Mouse (Mus musculus) lung, postnatal 0 days (tissue): ENCODE data around the gene Prkag2. TPM values are rescaled to one million over a fixed set of nuclear protein-coding genes. Genes with fewer than 3 reads are reported as not detected.

Experiments used
- ATAC-seq: fragments of 200-750 bp; cut with Nextera tagmentation; 2 replicates; pipeline ENCODE4 v1.8.0; 2017; ENCODE audit warnings: moderate library complexity
- DNase-seq: peaks from one replicate; pipeline ENCODE4 v3.0.0-alpha.2; 2016; ENCODE audit warnings: low spot score
- H3K27ac ChIP-seq: fragments of 300-500 bp; sonication (generic); 2 replicates; pipeline ENCODE4 v1.5.1; 2014; ENCODE audit warnings: antibody characterized with exemption, mild to moderate bottlenecking, low read length, mixed read lengths
- H3K27me3 ChIP-seq: fragments of 300-500 bp; sonication (generic); replicated peaks from 2 replicates; pipeline ENCODE4 v1.6.1; 2014; ENCODE audit warnings: low read length, mixed read lengths; ENCODE audit not compliant: insufficient read depth
- H3K36me3 ChIP-seq: fragments of 300-500 bp; sonication (generic); 2 replicates; pipeline ENCODE4 v1.6.1; 2014; ENCODE audit warnings: low read length, mixed read lengths; ENCODE audit not compliant: insufficient read depth
- H3K4me1 ChIP-seq: fragments of 300-500 bp; sonication (generic); 2 replicates; pipeline ENCODE4 v1.6.1; 2014; ENCODE audit warnings: antibody characterized with exemption, low read depth, low read length, mixed read lengths; ENCODE audit not compliant: insufficient read depth
- H3K4me2 ChIP-seq: fragments of 300-500 bp; sonication (generic); replicated peaks from 2 replicates; pipeline ENCODE4 v1.6.1; 2014; ENCODE audit warnings: low read depth, mild to moderate bottlenecking, low read length, moderate library complexity, mixed read lengths
- H3K4me3 ChIP-seq: fragments of 300-500 bp; sonication (generic); 2 replicates; pipeline ENCODE4 v1.5.1; 2014; ENCODE audit warnings: low read depth, low read length
- H3K9ac ChIP-seq: fragments of 300-500 bp; sonication (generic); replicated peaks from 2 replicates; pipeline ENCODE4 v1.6.1; 2014; ENCODE audit warnings: low read depth, mild to moderate bottlenecking
- H3K9me3 ChIP-seq: fragments of 300-500 bp; sonication (generic); 2 replicates; pipeline ENCODE4 v1.6.1; 2016; ENCODE audit warnings: low read length, mixed read lengths
- CTCF ChIP-seq: IDR thresholded peaks from 2 replicates; pipeline ENCODE4 v1.5.1; 2016; ENCODE audit warnings: antibody characterized with exemption, mild to moderate bottlenecking
- EP300 ChIP-seq: IDR thresholded peaks from 2 replicates; pipeline ENCODE4 v1.6.1; 2016; ENCODE audit warnings: antibody characterized with exemption, mild to moderate bottlenecking, control low read depth
- WGBS: fragments of 180-500 bp; shearing (Covaris S2); extraction: QIAGEN DNeasy Blood & Tissue Kit; methylation state at CpG from one replicate; pipeline ENCODE4 v1.1.7; 2014; 5-methylcytosine and 5-hydroxymethylcytosine counted together
- polyA plus RNA-seq: library from polyadenylated mRNA; unstranded; fragments of >200 nt; fragmentation: Nextera tagmentation; extraction: Ambion mirVana; gene quantifications from 2 replicates; pipeline ENCODE4 v1.2.1, GENCODE M21; 2015

Prkag2 gene
- polyA plus RNA-seq, 1 experiment from 2014 or later, result 16.2 TPM

GRCm38 (mm10) chr5:24919155-24919554, 181.3 kb downstream of the Prkag2 start:
- no peak overlapping the region for H3K9ac ChIP-seq
- peak; percentile 62 for ATAC-seq
- TF ChIP-seq EP300 (no peak), CTCF (no peak)
- H3K4me1 ChIP-seq, result no peaks in the 10 kb centered on the region
- H3K4me3 ChIP-seq, result no peak overlapping the region
- peak; percentile 47 for DNase-seq
- H3K27me3 ChIP-seq, result no peaks in the 10 kb centered on the region
- no peaks in the 10 kb centered on the region for H3K9me3 ChIP-seq
- H3K36me3 ChIP-seq, result no peaks in the 10 kb centered on the region
- H3K27ac ChIP-seq, result no peak overlapping the region
- 42% methylated on average over 1 of the region's 1 CpGs for whole genome bisulfite sequencing
- H3K4me2 ChIP-seq, result no peak overlapping the region

- DNase-seq, result no peak
- no peak for ATAC-seq
Measured at GRCm38 (mm10) chr5:24916511-24916910, 183.9 kb downstream of the Prkag2 start.

GRCm38 (mm10) chr5:24915119-24915518, 185.3 kb downstream of the Prkag2 start:
- H3K9ac ChIP-seq, result no peak overlapping the region
- no peaks in the 10 kb centered on the region for H3K4me1 ChIP-seq
- no peak overlapping the region for H3K4me2 ChIP-seq
- ATAC-seq (no peak), DNase-seq (no peak)
- no peak overlapping the region for H3K4me3 ChIP-seq
- no peaks in the 10 kb centered on the region for H3K36me3 ChIP-seq
- H3K9me3 ChIP-seq, result no peaks in the 10 kb centered on the region
- H3K27ac ChIP-seq, result no peak overlapping the region
- 65% methylated on average over 5 of the region's 5 CpGs for WGBS
- TF ChIP-seq EP300, result no peak
- H3K27me3 ChIP-seq, result no peaks in the 10 kb centered on the region

More at GRCm38 (mm10) chr5:24916511-24916910, 183.9 kb downstream of the Prkag2 start:
- no peak overlapping the region for H3K9ac ChIP-seq
- H3K4me2 ChIP-seq, result no peak overlapping the region
- WGBS, result 73% methylated on average over 4 of the region's 4 CpGs
- H3K27me3 ChIP-seq, result no peaks in the 10 kb centered on the region
- H3K27ac ChIP-seq, result no peak overlapping the region
- H3K9me3 ChIP-seq, result no peaks in the 10 kb centered on the region
- no peaks in the 10 kb centered on the region for H3K36me3 ChIP-seq
- H3K4me1 ChIP-seq, result no peaks in the 10 kb centered on the region
- no peak for TF ChIP-seq EP300
- no peak for TF ChIP-seq CTCF
- H3K4me3 ChIP-seq, result no peak overlapping the region

- TF ChIP-seq EP300 (no peak), CTCF (no peak)
- ATAC-seq, result no peak
- Histone ChIP-seq H3K36me3 (no peaks in the 10 kb centered on the region), H3K27ac (no peak overlapping the region), H3K4me1 (no peaks in the 10 kb centered on the region), H3K9me3 (no peaks in the 10 kb centered on the region), H3K27me3 (no peaks in the 10 kb centered on the region), H3K4me2 (no peak overlapping the region), H3K4me3 (no peak overlapping the region), H3K9ac (no peak overlapping the region)
- 81% methylated on average over 6 of the region's 6 CpGs for WGBS
- DNase-seq, result no peak
Measured at GRCm38 (mm10) chr5:24913656-24914055, 186.8 kb downstream of the Prkag2 start.

- Histone ChIP-seq H3K4me2 (peak overlapping the region; percentile 77), H3K9me3 (no peaks in the 10 kb centered on the region), H3K4me1 (no peaks in the 10 kb centered on the region), H3K9ac (0 out of 2 replicates have a peak overlapping the region, but pooled peaks have one; percentile 13), H3K4me3 (peak overlapping the region; percentile 60), H3K27ac (peak overlapping the region; percentile 85), H3K36me3 (no peaks in the 10 kb centered on the region), H3K27me3 (no peaks in the 10 kb centered on the region)
- 13% methylated on average over 17 of the region's 19 CpGs for WGBS
- peak; percentile 49 for DNase-seq
- TF ChIP-seq EP300, result no peak
- TF ChIP-seq CTCF, result peak; percentile 64
- no peak for ATAC-seq
Measured at GRCm38 (mm10) chr5:24908820-24909716, 191.4 kb downstream of the Prkag2 start.

GRCm38 (mm10) chr5:24908141-24908819, 192.2 kb downstream of the Prkag2 start:
- no peaks in the 10 kb centered on the region for H3K4me1 ChIP-seq
- H3K9me3 ChIP-seq, result no peaks in the 10 kb centered on the region
- TF ChIP-seq CTCF, result peak; percentile 65
- TF ChIP-seq EP300, result no peak
- under 1% methylated on average over 37 of the region's 87 CpGs for WGBS
- peak overlapping the region; percentile 60 for H3K4me3 ChIP-seq
- H3K27ac ChIP-seq, result peak overlapping the region; percentile 85
- H3K4me2 ChIP-seq, result peak overlapping the region; percentile 77
- peak; percentile 90 for DNase-seq
- no peaks in the 10 kb centered on the region for H3K36me3 ChIP-seq
- peak overlapping the region; percentile 48 for H3K9ac ChIP-seq
- ATAC-seq, result peak; percentile 93
- no peaks in the 10 kb centered on the region for H3K27me3 ChIP-seq
